Mouse (Mus musculus) C2C12 (cell line): Measurements from ENCODE around the gene Pomt2. TPM values are rescaled to one million over a fixed set of nuclear protein-coding genes. Genes with fewer than 3 reads are reported as not detected.
A peak's percentile ranks its signal among the peaks of the same experiment; 100 is the strongest.

Experiments used
- H3K27me3 ChIP-seq: one replicate; pipeline ENCODE4 v1.6.1; 2011; ENCODE audit not compliant: control insufficient read depth, insufficient read depth, insufficient read length
- H3K36me3 ChIP-seq: one replicate; pipeline ENCODE4 v1.6.1; 2011; ENCODE audit not compliant: control insufficient read depth, insufficient read depth
- H3K4me3 ChIP-seq: one replicate; pipeline ENCODE4 v1.5.1; 2011; ENCODE audit warnings: mild to moderate bottlenecking, control low read depth; ENCODE audit not compliant: poor library complexity, insufficient read depth, severe bottlenecking
- H3K79me2 ChIP-seq: one replicate; pipeline ENCODE4 v1.6.1; 2011; ENCODE audit not compliant: control insufficient read depth, insufficient read depth
- H3K79me3 ChIP-seq: one replicate; pipeline ENCODE4 v1.6.1; 2011; ENCODE audit warnings: low read depth, control low read depth
- H3ac ChIP-seq: one replicate; pipeline ENCODE3; 2011; ENCODE audit warnings: low read depth; ENCODE audit not compliant: control insufficient read depth, insufficient read length
- CEBPB ChIP-seq: IDR thresholded peaks from one replicate; pipeline ENCODE4 v1.6.1; 2011; ENCODE audit warnings: low read depth, mild to moderate bottlenecking, control low read depth, moderate library complexity
- CTCF ChIP-seq: IDR thresholded peaks from one replicate; pipeline ENCODE4 v1.5.1; 2011; ENCODE audit not compliant: control insufficient read depth, insufficient read depth, insufficient read length
- FOSL1 ChIP-seq: IDR thresholded peaks from one replicate; pipeline ENCODE4 v1.8.0; 2011; ENCODE audit warnings: mild to moderate bottlenecking, low read length; ENCODE audit not compliant: poor library complexity, insufficient read depth, severe bottlenecking
- MAX ChIP-seq: IDR thresholded peaks from one replicate; pipeline ENCODE4 v1.6.1; 2011; ENCODE audit warnings: mild to moderate bottlenecking, control low read depth
- MYOD1 ChIP-seq: IDR thresholded peaks from one replicate; pipeline ENCODE4 v1.6.1; 2011; ENCODE audit warnings: low read depth; ENCODE audit not compliant: control insufficient read depth, insufficient read length
- MYOG ChIP-seq: IDR thresholded peaks from one replicate; pipeline ENCODE4 v1.6.1; 2011; ENCODE audit not compliant: control insufficient read depth, insufficient read length; ENCODE audit errors: extremely low read depth
- USF1 ChIP-seq: IDR thresholded peaks from one replicate; pipeline ENCODE4 v1.6.1; 2011; ENCODE audit warnings: low read depth, mild to moderate bottlenecking, control low read depth, moderate library complexity
- long read RNA-seq, 2 experiments: library from polyadenylated mRNA; unstranded; transcript quantifications; one replicate each; pipeline ENCODE4 v2.0.0; 2019 to 2020
- polyA plus RNA-seq: library from polyadenylated mRNA; unstranded; fragments of >200 nt; fragmentation: generic; extraction: Trizol; gene quantifications from one replicate; pipeline ENCODE4 v1.2.1, GENCODE M21; 2012; ENCODE audit warnings: missing spikeins

Gene Pomt2
- 9.8 TPM for polyA plus RNA-seq
- long read RNA-seq, experiment 1, full-length matches to known transcripts, result 2 of 3 reads
- long read RNA-seq, experiment 1, partial matches to known transcripts, result 0 of 3 reads
- long read RNA-seq, experiment 1, other reads (novel, unspliced or antisense), result 1 of 3 reads
- long read RNA-seq, experiment 2, full-length matches to known transcripts, result 63 of 80 reads
- long read RNA-seq, experiment 2, partial matches to known transcripts, result 6 of 80 reads
- long read RNA-seq, experiment 2, other reads (novel, unspliced or antisense), result 11 of 80 reads

GRCm38 (mm10) chr12:87147395-87148089 is at the start of gene Pomt2:
Pomt2 (minus strand) TSS chr12:87147968.
- peak within 1 kb of the TSS; percentile 99 for H3K4me3 ChIP-seq
- peaks cover 34% of the 10 kb centered on the region for H3K79me2 ChIP-seq
- H3ac ChIP-seq, result peak within 1 kb of the TSS; percentile 85
- H3K36me3 ChIP-seq, result no peaks in the 10 kb centered on the region
- peak; percentile 30 for TF ChIP-seq MAX
- TF ChIP-seq USF1, result no peak
- TF ChIP-seq CTCF, result no peak
- H3K27me3 ChIP-seq, result no peaks in the 10 kb centered on the region
- peaks cover 15% of the 10 kb centered on the region for H3K79me3 ChIP-seq

GRCm38 (mm10) chr12:87196310-87196709 is 48.5 kb upstream of the Pomt2 start:
- H3K79me2 ChIP-seq, result peaks cover 24% of the 10 kb centered on the region
- H3K36me3 ChIP-seq, result no peaks in the 10 kb centered on the region
- no peaks in the 10 kb centered on the region for H3K27me3 ChIP-seq
- no peak for TF ChIP-seq CTCF
- TF ChIP-seq USF1, result no peak
- no peak for TF ChIP-seq CEBPB
- TF ChIP-seq MYOG, result no peak
- TF ChIP-seq MYOD1, result no peak
- H3K79me3 ChIP-seq, result peaks cover 6% of the 10 kb centered on the region
- H3K4me3 ChIP-seq, result no peak overlapping the region
- no peak overlapping the region for H3ac ChIP-seq

GRCm38 (mm10) chr12:87195069-87195468 is 47.3 kb upstream of the Pomt2 start:
- Histone ChIP-seq H3K27me3 (no peaks in the 10 kb centered on the region), H3K79me2 (peaks cover 24% of the 10 kb centered on the region), H3K4me3 (no peak overlapping the region), H3K36me3 (no peaks in the 10 kb centered on the region), H3K79me3 (peaks cover 6% of the 10 kb centered on the region), H3ac (no peak overlapping the region)
- TF ChIP-seq MYOD1 (no peak), MYOG (no peak), FOSL1 (no peak), CEBPB (no peak), MAX (no peak), CTCF (no peak), USF1 (no peak)

GRCm38 (mm10) chr12:87193008-87193407 is 45.2 kb upstream of the Pomt2 start:
- H3K79me3 ChIP-seq, result peaks cover 6% of the 10 kb centered on the region
- no peak overlapping the region for H3K4me3 ChIP-seq
- peaks cover 15% of the 10 kb centered on the region for H3K79me2 ChIP-seq
- H3ac ChIP-seq, result no peak overlapping the region
- no peaks in the 10 kb centered on the region for H3K27me3 ChIP-seq
- TF ChIP-seq MAX, result no peak
- no peak for TF ChIP-seq CTCF
- no peak for TF ChIP-seq MYOG
- TF ChIP-seq USF1, result no peak
- TF ChIP-seq CEBPB, result no peak
- TF ChIP-seq MYOD1, result no peak
- no peak for TF ChIP-seq FOSL1
- no peaks in the 10 kb centered on the region for H3K36me3 ChIP-seq

GRCm38 (mm10) chr12:87177631-87178030 is 29.9 kb upstream of the Pomt2 start:
- Histone ChIP-seq H3K79me3 (no peaks in the 10 kb centered on the region), H3K27me3 (no peaks in the 10 kb centered on the region), H3ac (no peak overlapping the region), H3K4me3 (no peak overlapping the region), H3K79me2 (no peaks in the 10 kb centered on the region), H3K36me3 (peaks cover 7% of the 10 kb centered on the region)
- TF ChIP-seq MAX, result no peak
- TF ChIP-seq FOSL1, result no peak
- no peak for TF ChIP-seq MYOG
- TF ChIP-seq USF1, result no peak
- TF ChIP-seq CEBPB, result no peak
- no peak for TF ChIP-seq MYOD1
- TF ChIP-seq CTCF, result no peak
